Mouse (Mus musculus) adrenal gland, adult (tissue): ENCODE measurements around the gene Fkbp15.

Experiments used
- DNase-seq, 2 experiments: peaks; one replicate each; pipeline ENCODE4 v3.0.0; 2022 to 2023; ENCODE audit warnings: low spot score in 1 of 2; ENCODE audit not compliant: inconsistent age in 2 of 2

Gene Fkbp15

GRCm38 (mm10) chr4:62322684-62323083, 37.7 kb downstream of the Fkbp15 start:
- DNase-seq, result no peak

GRCm38 (mm10) chr4:62318294-62318693, 42.1 kb downstream of the Fkbp15 start:
- DNase-seq, result no peak

- DNase-seq, result no peak
Observed at GRCm38 (mm10) chr4:62316456-62316855, 43.9 kb downstream of the Fkbp15 start.

GRCm38 (mm10) chr4:62314516-62314915, 45.8 kb downstream of the Fkbp15 start:
- no peak for DNase-seq

- DNase-seq, result no peak
Observed at GRCm38 (mm10) chr4:62313641-62314211, 46.6 kb downstream of the Fkbp15 start.

GRCm38 (mm10) chr4:62312821-62313220, 47.5 kb downstream of the Fkbp15 start:
- DNase-seq, result no peak

GRCm38 (mm10) chr4:62308406-62308805, 51.9 kb downstream of the Fkbp15 start:
- no peak for DNase-seq

GRCm38 (mm10) chr4:62306840-62307239, 53.5 kb downstream of the Fkbp15 start:
- no peak for DNase-seq

- no peak for DNase-seq
Observed at GRCm38 (mm10) chr4:62306301-62306700, 54.0 kb downstream of the Fkbp15 start.

GRCm38 (mm10) chr4:62303288-62303687, 57.1 kb downstream of the Fkbp15 start:
- no peak for DNase-seq

- DNase-seq, result no peak
Observed at GRCm38 (mm10) chr4:62302795-62303194, 57.6 kb downstream of the Fkbp15 start.

GRCm38 (mm10) chr4:62300001-62300400, 60.3 kb downstream of the Fkbp15 start:
- DNase-seq, result peak; percentile 68 to 87

- DNase-seq, result peak; percentile 68 to 80
Observed at GRCm38 (mm10) chr4:62297280-62298130, 62.8 kb downstream of the Fkbp15 start.

GRCm38 (mm10) chr4:62294741-62295140, 65.6 kb downstream of the Fkbp15 start:
- DNase-seq, result peak; percentile 34 to 65

- DNase-seq, result peak; percentile 40 to 66
Observed at GRCm38 (mm10) chr4:62293219-62293861, 67.0 kb downstream of the Fkbp15 start.

- peak; percentile 7 to 46 for DNase-seq
Observed at GRCm38 (mm10) chr4:62292461-62293180, 67.7 kb downstream of the Fkbp15 start.

- peak; percentile 18 to 47 for DNase-seq
Observed at GRCm38 (mm10) chr4:62290816-62291505, 69.4 kb downstream of the Fkbp15 start.

GRCm38 (mm10) chr4:62289226-62289625, 71.1 kb downstream of the Fkbp15 start:
- DNase-seq, result peak; percentile 21 to 54

GRCm38 (mm10) chr4:62286992-62287900, 73.1 kb downstream of the Fkbp15 start:
- peak; percentile 51 to 82 for DNase-seq
